Mouse (Mus musculus) spleen, embryonic (tissue): ENCODE data around the gene 4930535I16Rik.

Experiments used
- CTCF ChIA-PET: fragments of 350-600 bp; sonication (Branson Sonifier 250); formaldehyde crosslinking; loops from one replicate; lab custom pipeline; 2022; lab: Charles Lee

Gene 4930535I16Rik

GRCm38 (mm10) chr4:123917548-123918140 is at the start of gene 4930535I16Rik:
4930535I16Rik (minus strand) TSS chr4:123918022.
- CTCF ChIA-PET = no interaction called here

DNA sequence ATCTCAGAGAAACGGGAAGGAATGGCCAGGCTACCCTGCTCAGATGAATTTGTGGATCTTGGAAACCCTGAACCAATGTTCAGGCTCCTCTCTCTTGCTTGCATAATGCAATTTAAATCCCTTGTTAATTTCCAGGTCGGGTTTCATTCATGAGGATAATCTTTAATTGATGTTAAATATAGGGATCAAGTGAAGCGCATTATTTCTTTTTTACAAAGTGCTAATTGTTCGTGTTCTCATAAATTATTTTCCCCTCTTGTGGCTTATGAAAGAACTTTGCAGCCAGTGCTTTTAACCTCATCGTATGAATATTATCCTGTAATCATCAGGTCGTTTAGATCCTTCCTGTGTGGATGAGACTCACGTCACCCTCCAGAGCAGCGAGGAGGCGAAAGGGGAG is 44.9 kb upstream of the 4930535I16Rik start:
- CTCF ChIA-PET = interaction anchor here (0.5 kb wide), 1 partner anchor 9 kb away, joined by 6 read pairs; no protein-coding TSS in a partner anchor

DNA sequence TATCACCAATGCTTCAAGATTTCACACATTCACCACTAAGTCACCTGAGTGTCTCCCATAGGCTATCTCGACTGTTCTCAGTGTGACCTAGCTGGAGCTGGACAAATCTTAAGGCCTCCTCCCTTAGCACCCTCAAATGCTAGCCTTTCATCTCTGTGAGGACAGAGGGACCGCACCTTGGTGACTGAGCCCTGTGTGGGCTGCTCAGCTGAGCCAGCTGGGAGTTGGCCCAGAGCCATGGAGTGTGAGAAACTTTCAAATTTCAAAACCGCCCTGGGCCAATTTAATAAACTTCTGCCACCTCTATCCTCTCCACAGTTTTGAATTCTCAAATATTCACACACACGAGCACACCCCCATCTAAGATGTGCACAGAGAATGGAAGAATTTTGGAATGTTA is 43.1 kb upstream of the 4930535I16Rik start:
- CTCF ChIA-PET = no interaction called here

DNA sequence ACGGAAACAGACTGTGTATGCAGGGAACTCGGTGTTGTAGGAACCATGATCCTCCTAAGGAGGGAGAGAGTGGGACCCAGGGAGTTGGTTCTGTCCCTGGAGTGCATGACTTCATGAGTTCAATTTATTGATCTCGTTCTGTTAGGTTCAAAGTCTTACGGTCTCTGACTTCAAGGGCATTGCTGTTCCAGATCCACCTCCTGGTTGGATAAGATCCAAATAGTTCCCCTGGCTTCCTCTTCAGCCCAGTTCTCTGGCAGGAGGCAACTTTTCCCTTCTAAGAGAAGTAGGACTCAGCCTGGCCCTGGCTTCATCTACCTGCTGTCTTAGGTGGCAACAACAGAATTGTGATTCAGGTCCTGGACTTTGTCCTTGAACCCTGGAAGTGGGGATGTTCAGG is 40.1 kb upstream of the 4930535I16Rik start:
- CTCF ChIA-PET = no interaction called here

- CTCF ChIA-PET = interaction anchor here (0.8 kb wide), 1 partner anchor 9 kb away, joined by 3 read pairs; no protein-coding TSS in a partner anchor
These were observed 39.6 kb upstream of the 4930535I16Rik start for GRCm38 (mm10) chr4:123957492-123957808.

DNA sequence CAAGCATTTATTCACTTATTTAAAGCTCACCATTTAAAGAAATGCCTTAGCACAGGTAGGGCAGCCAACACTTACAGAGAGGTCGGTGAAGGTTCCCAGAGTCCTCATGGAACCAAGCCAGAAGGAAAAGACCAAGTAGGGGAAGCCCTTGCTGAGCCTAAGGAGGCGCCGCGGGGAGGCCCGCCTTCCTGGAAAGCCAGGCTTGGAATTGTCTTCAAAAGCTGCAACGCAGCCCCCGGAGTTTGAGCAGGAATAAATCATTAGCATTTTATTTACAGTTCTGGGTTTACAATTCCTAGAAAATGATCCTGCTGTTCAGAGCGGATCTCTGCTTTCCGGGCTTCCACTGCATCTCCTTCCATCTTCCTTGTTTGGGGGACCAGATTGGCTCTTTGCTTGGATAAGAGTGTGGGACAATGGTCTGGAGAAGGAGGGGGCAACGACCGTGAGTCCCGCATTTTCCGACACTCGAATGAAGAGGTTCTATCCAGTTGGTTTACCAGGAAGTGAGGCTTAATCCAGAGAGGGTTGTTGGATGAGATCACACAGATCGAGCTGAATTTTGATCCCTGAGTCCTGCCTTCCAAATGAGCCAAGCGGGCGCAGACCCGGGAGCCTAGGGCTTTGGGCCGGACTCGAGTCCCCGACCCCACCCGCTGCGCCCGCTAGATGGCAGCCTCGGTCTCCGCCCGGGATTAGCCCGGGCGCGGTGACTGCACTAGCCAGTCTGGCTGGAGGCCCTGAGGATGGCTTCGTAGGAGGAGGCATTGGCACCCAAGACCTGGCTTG is 39.1 kb upstream of the 4930535I16Rik start:
- CTCF ChIA-PET = interaction anchor here (0.8 kb wide), 1 partner anchor 10 kb away, joined by 3 read pairs; no protein-coding TSS in a partner anchor

GRCm38 (mm10) chr4:123952059-123952458 is 34.2 kb upstream of the 4930535I16Rik start:
- CTCF ChIA-PET = interaction anchor here (1.0 kb wide), 1 partner anchor 29 kb away, joined by 3 read pairs; no protein-coding TSS in a partner anchor

GRCm38 (mm10) chr4:123949649-123950048 is 31.8 kb upstream of the 4930535I16Rik start:
- CTCF ChIA-PET = no interaction called here

GRCm38 (mm10) chr4:123948901-123949300 is 31.1 kb upstream of the 4930535I16Rik start:
- CTCF ChIA-PET = no interaction called here

DNA sequence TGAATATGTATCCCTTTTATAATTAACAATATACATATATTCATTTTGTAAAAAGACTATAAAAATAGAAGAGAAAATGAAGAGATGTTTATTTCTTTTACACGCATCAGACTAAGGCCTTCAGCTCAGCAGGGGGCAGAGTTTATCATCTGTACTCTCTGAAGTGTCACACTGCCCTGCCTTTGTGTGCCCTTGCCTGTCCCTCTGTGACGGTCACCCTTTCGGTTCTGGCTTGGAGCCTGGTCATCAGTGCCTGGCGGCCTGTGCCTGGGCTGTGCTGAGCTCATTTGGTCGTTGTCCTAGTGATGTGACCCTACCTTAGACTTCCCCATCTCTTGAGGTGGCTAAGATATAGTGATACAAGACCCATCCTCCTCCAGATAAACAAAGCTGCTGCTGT is 29.3 kb upstream of the 4930535I16Rik start:
- CTCF ChIA-PET = no interaction called here

GRCm38 (mm10) chr4:123946701-123947100 is 28.9 kb upstream of the 4930535I16Rik start:
- CTCF ChIA-PET = no interaction called here

- CTCF ChIA-PET = interaction anchor here (0.7 kb wide), 1 partner anchor 338 kb away, joined by 6 read pairs; no protein-coding TSS in a partner anchor
These were observed 23.1 kb upstream of the 4930535I16Rik start for GRCm38 (mm10) chr4:123940878-123941277.

GRCm38 (mm10) chr4:123939838-123940237 is 22.0 kb upstream of the 4930535I16Rik start:
- CTCF ChIA-PET = no interaction called here

GRCm38 (mm10) chr4:123936059-123936458 is 18.2 kb upstream of the 4930535I16Rik start:
- CTCF ChIA-PET = no interaction called here

GRCm38 (mm10) chr4:123934306-123934705 is 16.5 kb upstream of the 4930535I16Rik start:
- CTCF ChIA-PET = no interaction called here

DNA sequence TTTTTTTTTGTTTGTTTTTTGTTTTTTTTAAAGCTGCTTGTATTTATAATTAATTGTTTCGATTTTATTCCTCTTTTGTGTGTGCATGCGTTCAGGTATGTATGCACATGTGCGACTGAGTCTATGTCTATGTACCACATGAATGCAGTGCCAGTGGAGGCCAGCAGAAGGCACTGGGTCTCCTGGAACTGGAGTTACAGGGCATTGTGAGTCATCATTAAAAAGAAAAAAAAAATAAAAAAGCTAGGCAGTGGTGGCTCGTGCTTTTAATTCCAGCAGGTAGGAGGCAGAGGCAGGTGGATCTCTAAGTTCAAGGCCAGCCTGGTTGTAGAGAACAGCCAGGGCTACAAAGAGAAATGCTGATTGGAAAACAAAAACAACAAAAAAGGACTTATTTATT is 12.2 kb upstream of the 4930535I16Rik start:
- CTCF ChIA-PET = interaction anchor here (0.6 kb wide), 1 partner anchor 13 kb away, joined by 4 read pairs; no protein-coding TSS in a partner anchor

GRCm38 (mm10) chr4:123927961-123928360 is 10.1 kb upstream of the 4930535I16Rik start:
- CTCF ChIA-PET = interaction anchor here (0.7 kb wide), 1 partner anchor 1012 kb away, joined by 6 read pairs; no protein-coding TSS in a partner anchor

GRCm38 (mm10) chr4:123921055-123921565 is 3.3 kb upstream of the 4930535I16Rik start:
- CTCF ChIA-PET = no interaction called here

GRCm38 (mm10) chr4:123918851-123919250 is 1.0 kb upstream of the 4930535I16Rik start:
- CTCF ChIA-PET = no interaction called here

- CTCF ChIA-PET = no interaction called here
These were observed 874 bp downstream of the 4930535I16Rik start, which contains the start of gene Rragc for GRCm38 (mm10) chr4:123916748-123917547. Rragc (plus strand) TSS chr4:123917446.

GRCm38 (mm10) chr4:123912431-123912830 is 5.4 kb downstream of the 4930535I16Rik start:
- CTCF ChIA-PET = no interaction called here
